Mouse (Mus musculus) mouse trophoblast stem cell (cell line): ENCODE results near the gene Cfap36.

Experiments
- in situ Hi-C, 2 experiments: fragments of 300-500 bp; cut with MseI, MboI; formaldehyde crosslinking; loops; 2 replicates in 1 of 2; 3 replicates in 1 of 2; pipeline ENCODE4 v1.15.1; 2025

The Cfap36 gene

DNA sequence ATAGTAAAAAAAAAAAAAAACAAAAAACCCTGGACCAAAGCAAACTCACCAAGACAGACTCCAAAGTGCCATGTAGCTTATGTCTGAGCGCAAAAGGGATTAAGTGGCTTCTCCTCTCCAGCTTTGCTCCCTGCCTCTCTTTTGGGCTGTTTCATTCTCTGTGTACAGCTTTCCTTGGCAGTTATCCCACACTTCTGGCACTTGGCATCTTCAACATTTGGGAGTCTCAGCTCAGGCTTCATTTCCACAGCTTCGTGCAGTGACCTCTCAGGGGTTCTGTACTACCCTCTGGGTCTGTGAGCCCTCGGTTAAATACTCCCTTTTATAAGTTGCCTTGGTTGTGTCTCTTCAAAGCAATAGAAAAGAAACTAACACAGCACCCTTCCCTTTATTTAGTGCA lies 66.6 kb downstream of the Cfap36 start:
- in situ Hi-C loops: no loop called here

DNA sequence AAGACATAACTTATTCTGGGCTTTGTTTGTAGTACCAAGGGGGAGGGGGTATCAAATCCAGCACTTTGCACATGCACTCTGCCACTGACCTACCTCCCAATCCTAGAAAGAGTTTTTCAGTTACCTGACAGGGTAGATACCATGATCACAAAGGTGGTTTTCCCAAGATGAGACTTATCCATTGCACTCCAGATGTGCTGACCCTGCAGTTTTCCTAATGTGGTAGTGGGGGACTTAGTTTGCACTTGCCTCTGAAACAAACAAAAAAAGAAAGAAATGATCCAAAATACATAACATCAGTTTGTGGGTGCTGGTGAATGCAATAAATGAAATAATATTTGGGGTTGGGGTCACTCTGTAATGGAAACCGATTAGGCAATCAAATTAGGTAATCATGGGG lies 67.9 kb downstream of the Cfap36 start:
- in situ Hi-C loops: no loop called here

DNA sequence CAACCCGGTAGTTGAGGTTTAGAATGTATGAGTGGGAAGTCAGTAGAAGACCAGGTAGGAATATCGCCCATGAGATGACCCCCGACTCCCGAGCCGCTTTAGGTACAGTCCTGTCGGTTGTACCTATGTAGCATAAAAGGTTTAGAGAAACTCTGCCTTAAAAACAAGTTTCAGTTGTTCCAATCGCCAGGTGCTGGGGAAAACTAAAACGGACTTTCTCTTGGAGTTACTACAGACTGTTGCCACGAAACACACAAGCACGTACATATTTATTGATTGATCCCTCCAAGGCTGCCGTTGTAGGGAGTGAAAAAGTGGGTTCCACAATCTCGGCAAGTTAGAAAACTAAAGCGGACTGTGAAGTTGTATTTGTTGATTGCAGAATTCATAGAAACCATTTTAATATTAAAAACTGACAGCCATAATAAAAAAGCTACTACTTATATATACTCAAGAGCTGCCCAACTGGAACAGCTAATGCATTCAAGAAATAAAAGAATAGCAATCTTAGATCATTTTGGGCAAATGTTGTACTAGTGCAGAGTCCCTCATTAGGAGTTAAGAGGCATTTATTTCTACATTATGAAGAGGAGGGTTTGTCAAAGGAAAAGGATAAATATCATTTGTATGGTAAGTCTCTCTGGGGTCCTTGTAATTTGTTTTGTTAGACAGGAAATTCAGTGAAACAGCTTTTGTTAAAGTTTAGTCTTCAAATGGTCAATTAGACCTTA lies 73.3 kb downstream of the Cfap36 start:
- in situ Hi-C loops: no loop called here

DNA sequence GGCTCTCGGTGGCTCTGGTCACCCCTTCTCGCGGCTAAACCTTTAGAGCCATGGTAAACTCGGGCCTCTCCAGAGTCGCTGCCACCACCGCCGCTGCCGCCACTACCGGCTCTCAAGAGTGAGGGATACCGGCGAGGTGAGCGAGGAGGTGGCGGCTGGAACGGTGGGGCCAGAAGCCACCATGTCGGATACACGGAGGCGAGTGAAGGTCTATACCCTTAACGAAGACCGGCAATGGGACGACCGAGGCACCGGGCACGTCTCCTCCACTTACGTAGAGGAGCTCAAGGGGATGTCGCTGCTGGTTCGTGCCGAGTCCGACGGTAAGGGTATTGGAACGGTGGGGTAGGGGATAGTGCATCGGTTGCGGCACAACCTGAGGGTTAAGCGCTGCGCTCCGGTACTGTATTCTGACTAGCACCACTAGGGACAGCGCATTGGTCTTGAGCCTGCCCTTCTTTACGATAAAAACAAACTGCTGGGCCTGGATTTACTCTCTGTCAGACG lies 74.0 kb downstream of the Cfap36 start:
- in situ Hi-C loops: no loop called here

DNA sequence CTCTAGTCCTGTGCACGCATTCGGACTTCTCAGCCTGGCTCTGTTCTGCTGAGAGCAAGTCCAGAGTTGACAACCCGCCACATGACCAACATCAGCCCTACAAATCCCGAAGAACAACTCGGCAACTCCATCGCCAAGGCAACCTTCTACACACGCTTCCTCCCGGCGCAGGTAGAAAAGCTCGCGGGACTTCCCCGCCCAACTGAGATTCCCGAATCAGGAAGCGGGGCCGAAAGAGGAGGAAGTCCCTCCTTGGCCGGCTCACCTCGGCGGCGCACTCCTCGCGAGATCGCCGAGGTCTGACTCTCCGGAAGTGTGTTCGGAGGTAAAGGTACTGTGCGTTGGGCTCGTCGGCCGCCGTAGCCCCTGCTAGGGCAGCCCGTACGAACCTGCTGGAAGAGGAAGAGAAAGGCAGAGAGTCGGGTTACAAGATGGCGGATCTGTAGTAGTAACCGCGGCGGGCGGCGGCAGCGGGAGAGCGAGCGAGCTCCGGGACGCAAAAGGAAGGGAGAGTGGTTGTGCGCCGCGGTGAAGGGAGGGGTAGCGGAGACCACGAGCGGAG lies 74.6 kb downstream of the Cfap36 start, which contains the start of gene Ppp4r3b:
Gene Ppp4r3b, plus strand, starts transcription at position 328 of the 562 bp plus-strand sequence.
- in situ Hi-C loops: no loop called here

GRCm38 (mm10) chr11:29171959-29172391 lies 75.2 kb downstream of the Cfap36 start:
- in situ Hi-C loops: no loop called here
